Mouse (Mus musculus): ENCODE results near the gene Cyp39a1. TPM values are rescaled to one million over a fixed set of nuclear protein-coding genes. Genes with fewer than 3 reads are reported as not detected.

Gene Cyp39a1
- polyA plus RNA-seq, 1 experiment from 2014 or later, result 43.2 TPM

DNA sequence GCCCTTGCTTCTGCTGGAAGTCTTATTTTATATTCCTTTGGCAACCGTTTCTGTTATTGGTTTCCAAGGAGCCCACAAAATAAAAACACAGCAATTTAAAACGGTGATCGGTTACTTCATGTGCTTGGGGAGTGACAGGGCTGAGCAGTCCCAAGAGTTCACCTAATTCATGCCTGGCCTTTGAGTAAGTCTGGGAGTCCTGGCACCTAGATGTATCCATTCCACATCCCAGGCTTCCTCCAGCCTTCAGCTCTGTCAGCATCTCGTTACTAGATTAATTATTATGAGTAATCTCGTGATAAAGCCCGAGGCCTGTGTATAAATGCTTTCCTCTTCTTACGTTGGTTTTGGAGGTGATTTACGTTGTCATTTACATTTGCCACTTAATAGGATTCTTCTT lies 64.1 kb downstream of the Cyp39a1 start:
- no peaks in the 10 kb centered on the region for H3K36me3 ChIP-seq

DNA sequence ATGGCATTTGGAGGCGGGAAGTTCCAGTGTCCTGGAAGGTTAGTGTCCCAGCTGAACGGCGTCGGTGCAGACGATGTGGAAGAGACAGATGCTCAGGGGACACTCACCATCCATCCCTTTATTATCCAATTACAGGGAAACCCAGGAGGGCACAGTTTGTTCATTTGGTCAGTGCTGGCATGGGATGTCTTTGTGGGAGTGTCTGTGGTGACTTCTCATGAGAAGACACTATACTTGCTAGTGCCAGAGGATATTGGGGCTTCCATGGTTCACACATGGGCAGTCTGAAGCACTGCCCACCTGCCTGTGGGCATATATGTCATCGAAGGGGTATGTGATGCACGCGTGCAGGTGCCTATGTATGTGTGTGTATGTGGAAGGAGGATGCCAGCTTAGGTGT lies 64.8 kb downstream of the Cyp39a1 start:
- WGBS, result 66% methylated on average over 8 of the region's 8 CpGs
- Histone ChIP-seq H3K27ac (no peak overlapping the region), H3K4me2 (no peak overlapping the region), H3K36me3 (no peaks in the 10 kb centered on the region), H3K4me1 (no peaks in the 10 kb centered on the region), H3K9me3 (no peaks in the 10 kb centered on the region), H3K4me3 (no peak overlapping the region), H3K27me3 (no peaks in the 10 kb centered on the region), H3K9ac (no peak overlapping the region)
- ATAC-seq (ENCODE audit: borderline replicate concordance, extremely low read depth, low FRiP score, low TSS enrichment), result no peak

More for the DNA sequence above, 64.1 kb downstream of the Cyp39a1 start:
- Histone ChIP-seq H3K9ac (no peak overlapping the region), H3K27me3 (no peaks in the 10 kb centered on the region), H3K4me2 (no peak overlapping the region), H3K27ac (no peak overlapping the region), H3K4me1 (no peaks in the 10 kb centered on the region), H3K4me3 (no peak overlapping the region), H3K9me3 (no peaks in the 10 kb centered on the region)
- 49% methylated on average over 8 of the region's 8 CpGs for WGBS
- ATAC-seq (ENCODE audit: borderline replicate concordance, extremely low read depth, low FRiP score, low TSS enrichment), result no peak

DNA sequence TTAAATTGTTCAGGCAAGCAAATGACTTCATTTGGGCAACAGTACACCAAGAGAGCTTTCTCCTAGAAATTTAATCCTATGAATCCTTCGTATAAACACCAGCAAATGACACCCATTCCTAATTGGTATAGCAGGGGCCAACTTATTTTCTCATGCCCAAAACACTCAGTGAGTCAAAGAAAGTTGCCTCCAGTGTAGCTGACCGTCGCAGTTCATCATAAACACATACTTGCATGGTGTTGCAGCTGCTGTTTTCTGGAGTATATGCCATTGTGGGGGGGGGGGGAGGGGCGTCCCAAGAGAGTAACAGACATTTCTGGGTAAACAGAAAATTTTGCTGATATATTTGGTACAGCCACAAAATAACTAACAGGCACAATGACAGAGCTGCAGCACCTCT lies 67.0 kb downstream of the Cyp39a1 start:
- Histone ChIP-seq H3K4me2 (no peak overlapping the region), H3K36me3 (no peaks in the 10 kb centered on the region), H3K27ac (no peak overlapping the region), H3K4me3 (no peak overlapping the region), H3K27me3 (no peaks in the 10 kb centered on the region), H3K9me3 (no peaks in the 10 kb centered on the region), H3K4me1 (no peaks in the 10 kb centered on the region), H3K9ac (no peak overlapping the region)
- 57% methylated on average over 4 of the region's 4 CpGs for WGBS
- no peak for ATAC-seq (ENCODE audit: borderline replicate concordance, extremely low read depth, low FRiP score, low TSS enrichment)

DNA sequence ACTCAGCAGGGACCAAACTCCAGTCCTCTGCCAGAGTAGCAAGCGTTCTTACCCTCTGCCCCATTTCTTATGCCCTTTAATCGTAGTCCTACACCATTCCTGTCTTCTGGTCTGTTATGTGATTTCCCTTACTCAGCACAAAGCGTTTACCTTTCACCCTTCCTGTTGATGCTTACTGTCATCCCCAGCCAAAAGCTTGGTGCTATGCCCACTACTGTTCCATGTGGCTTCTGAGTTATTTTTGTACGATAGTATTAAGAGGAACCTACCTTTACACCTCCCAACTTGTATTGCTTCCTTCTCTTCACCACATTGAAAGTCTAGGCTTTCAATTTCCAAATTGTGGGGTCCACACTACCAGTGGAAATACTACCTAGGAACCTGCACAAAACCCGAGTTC lies 76.7 kb downstream of the Cyp39a1 start:
- H3K27ac ChIP-seq, result no peak overlapping the region
- no peaks in the 10 kb centered on the region for H3K27me3 ChIP-seq
- H3K4me1 ChIP-seq, result peaks cover 14% of the 10 kb centered on the region
- H3K9ac ChIP-seq, result no peak overlapping the region
- WGBS, result 84% methylated on average over 5 of the region's 5 CpGs
- H3K36me3 ChIP-seq, result peaks cover 8% of the 10 kb centered on the region; the same call in 1 of the 2 replicates
- no peak for ATAC-seq (ENCODE audit: borderline replicate concordance, extremely low read depth, low FRiP score, low TSS enrichment)
- H3K4me2 ChIP-seq, result no peak overlapping the region
- no peak overlapping the region for H3K4me3 ChIP-seq
- H3K9me3 ChIP-seq, result no peaks in the 10 kb centered on the region

- 30% methylated on average over 4 of the region's 4 CpGs for WGBS
- no peak overlapping the region for H3K4me2 ChIP-seq
- no peak overlapping the region for H3K27ac ChIP-seq
- H3K4me3 ChIP-seq, result no peak overlapping the region
- H3K27me3 ChIP-seq, result no peaks in the 10 kb centered on the region
- H3K36me3 ChIP-seq, result peaks cover 13% of the 10 kb centered on the region; the same call in 1 of the 2 replicates
- H3K9ac ChIP-seq, result no peak overlapping the region
- no peaks in the 10 kb centered on the region for H3K9me3 ChIP-seq
- ATAC-seq (ENCODE audit: borderline replicate concordance, extremely low read depth, low FRiP score, low TSS enrichment), result no peak
- peaks cover 14% of the 10 kb centered on the region for H3K4me1 ChIP-seq
These were observed 77.2 kb downstream of the Cyp39a1 start for GRCm38 (mm10) chr17:43744425-43744824.

DNA sequence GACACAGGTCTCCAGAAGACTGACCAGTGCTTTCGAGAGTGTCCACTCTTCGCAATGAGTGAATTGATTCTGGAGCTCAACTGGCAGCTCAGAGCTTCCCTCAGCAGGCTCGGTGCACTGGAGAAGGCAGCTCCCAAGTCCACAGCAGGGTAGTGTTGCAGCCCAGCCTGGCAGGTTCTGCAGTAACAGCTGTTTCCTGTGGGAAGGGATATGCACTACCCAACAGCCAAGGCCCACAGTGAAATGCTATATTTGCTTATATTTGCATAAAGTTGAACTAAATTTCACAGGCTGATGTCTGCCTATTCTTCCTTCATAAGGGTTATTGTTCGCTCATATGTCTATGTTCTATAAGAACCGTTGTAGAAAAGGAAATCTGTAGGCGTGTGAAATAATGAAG lies 83.9 kb downstream of the Cyp39a1 start:
- Histone ChIP-seq H3K27me3 (no peaks in the 10 kb centered on the region), H3K4me2 (no peak overlapping the region), H3K4me1 (peaks cover 11% of the 10 kb centered on the region; the same call in 1 of the 2 replicates), H3K4me3 (no peak overlapping the region), H3K9ac (no peak overlapping the region), H3K27ac (no peak overlapping the region), H3K9me3 (no peaks in the 10 kb centered on the region), H3K36me3 (peaks cover 22% of the 10 kb centered on the region)
- ATAC-seq (ENCODE audit: borderline replicate concordance, extremely low read depth, low FRiP score, low TSS enrichment), result no peak
- 87% methylated on average over 6 of the region's 6 CpGs for WGBS

GRCm38 (mm10) chr17:43752811-43753210 lies 85.6 kb downstream of the Cyp39a1 start:
- Histone ChIP-seq H3K4me2 (no peak overlapping the region), H3K27me3 (no peaks in the 10 kb centered on the region), H3K9ac (no peak overlapping the region), H3K4me3 (no peak overlapping the region), H3K4me1 (peaks cover 11% of the 10 kb centered on the region; the same call in 1 of the 2 replicates), H3K27ac (no peak overlapping the region), H3K36me3 (peaks cover 14% of the 10 kb centered on the region), H3K9me3 (no peaks in the 10 kb centered on the region)
- WGBS, result 15% methylated on average over 1 of the region's 1 CpGs
- ATAC-seq (ENCODE audit: borderline replicate concordance, extremely low read depth, low FRiP score, low TSS enrichment), result no peak; the same call in 1 of the 2 replicates

- no peak overlapping the region for H3K4me3 ChIP-seq
- no peak overlapping the region for H3K4me2 ChIP-seq
- 63% methylated on average over 5 of the region's 5 CpGs for WGBS
- H3K27me3 ChIP-seq, result no peaks in the 10 kb centered on the region
- H3K36me3 ChIP-seq, result peaks cover 8% of the 10 kb centered on the region
- no peak for ATAC-seq (ENCODE audit: borderline replicate concordance, extremely low read depth, low FRiP score, low TSS enrichment)
- no peak overlapping the region for H3K9ac ChIP-seq
- H3K9me3 ChIP-seq, result no peaks in the 10 kb centered on the region
- no peak overlapping the region for H3K27ac ChIP-seq
- peaks cover 21% of the 10 kb centered on the region for H3K4me1 ChIP-seq
These were observed 87.5 kb downstream of the Cyp39a1 start for GRCm38 (mm10) chr17:43754687-43755086.

DNA sequence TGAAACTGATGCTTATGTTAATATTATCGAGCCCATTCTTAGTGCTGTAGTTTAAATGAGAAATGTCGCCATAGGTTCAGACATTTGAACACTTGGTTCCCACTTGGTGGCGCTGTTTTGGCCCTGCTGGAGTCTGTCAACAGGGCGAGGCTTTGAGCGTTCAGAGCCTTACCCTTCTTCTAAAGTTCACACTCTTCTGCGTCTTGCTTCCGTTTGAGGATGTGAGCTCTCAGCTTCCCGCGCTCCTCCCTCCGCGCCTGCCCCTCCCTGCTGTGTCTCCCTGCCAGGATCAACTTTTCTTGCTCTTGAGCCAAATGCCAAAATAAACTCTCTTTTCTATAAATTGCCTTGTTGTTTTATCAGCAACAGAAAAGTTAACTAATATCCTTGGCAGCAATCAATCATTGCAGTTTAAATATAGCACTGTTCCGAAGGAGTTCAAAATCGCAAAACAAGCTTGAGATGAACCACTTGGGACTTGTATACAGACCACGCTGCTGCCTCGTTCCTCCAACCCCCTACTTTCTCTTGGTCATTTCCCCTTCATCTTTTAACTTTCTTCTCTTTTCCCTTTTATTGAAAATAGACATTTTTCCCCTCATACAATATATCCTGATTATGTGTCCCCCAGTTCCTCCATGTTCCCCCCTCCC lies 91.5 kb downstream of the Cyp39a1 start:
- Histone ChIP-seq H3K36me3 (no peaks in the 10 kb centered on the region), H3K4me2 (no peak overlapping the region), H3K4me1 (peaks cover 10% of the 10 kb centered on the region), H3K27me3 (no peaks in the 10 kb centered on the region), H3K9ac (no peak overlapping the region), H3K9me3 (no peaks in the 10 kb centered on the region), H3K27ac (0 out of 2 replicates have a peak overlapping the region, but pooled peaks have one; percentile 17), H3K4me3 (no peak overlapping the region)
- ATAC-seq (ENCODE audit: borderline replicate concordance, extremely low read depth, low FRiP score, low TSS enrichment), result peak; percentile 93
- WGBS, result 22% methylated on average over 15 of the region's 15 CpGs

GRCm38 (mm10) chr17:43784531-43784930 lies 117.3 kb downstream of the Cyp39a1 start:
- peak; percentile 62; the same call in 1 of the 2 replicates for ATAC-seq (ENCODE audit: borderline replicate concordance, extremely low read depth, low FRiP score, low TSS enrichment)
- Histone ChIP-seq H3K4me1 (no peaks in the 10 kb centered on the region), H3K27me3 (no peaks in the 10 kb centered on the region), H3K9ac (no peak overlapping the region), H3K4me3 (no peak overlapping the region), H3K9me3 (no peaks in the 10 kb centered on the region), H3K27ac (no peak overlapping the region), H3K4me2 (no peak overlapping the region), H3K36me3 (no peaks in the 10 kb centered on the region)
- WGBS, result 52% methylated on average over 4 of the region's 4 CpGs

DNA sequence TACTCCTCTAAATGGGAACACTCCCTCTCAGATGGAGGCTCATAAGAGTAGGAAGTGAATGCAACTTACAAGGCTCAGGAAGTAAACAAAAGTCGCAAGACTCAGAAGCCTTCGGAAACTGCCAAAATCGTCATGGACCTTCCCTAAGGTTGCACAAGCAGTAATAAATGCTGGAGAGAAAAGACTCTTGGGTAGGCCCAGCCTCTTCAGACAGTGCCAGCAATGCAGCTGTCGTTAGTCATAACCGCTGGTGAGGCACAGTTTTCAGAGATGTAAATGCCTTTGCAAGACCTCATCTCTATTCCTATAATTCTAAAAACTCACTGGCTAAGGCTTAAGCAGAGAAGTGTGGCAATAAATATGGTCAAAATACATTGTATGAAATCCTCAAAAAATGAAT lies 121.0 kb downstream of the Cyp39a1 start:
- H3K27me3 ChIP-seq, result no peaks in the 10 kb centered on the region
- no peak overlapping the region for H3K4me3 ChIP-seq
- H3K27ac ChIP-seq, result no peak overlapping the region
- no peaks in the 10 kb centered on the region for H3K4me1 ChIP-seq
- ATAC-seq (ENCODE audit: borderline replicate concordance, extremely low read depth, low FRiP score, low TSS enrichment), result no peak
- no peak overlapping the region for H3K4me2 ChIP-seq
- WGBS, result 82% methylated on average over 5 of the region's 5 CpGs
- no peaks in the 10 kb centered on the region for H3K36me3 ChIP-seq
- H3K9me3 ChIP-seq, result no peaks in the 10 kb centered on the region
- H3K9ac ChIP-seq, result no peak overlapping the region

DNA sequence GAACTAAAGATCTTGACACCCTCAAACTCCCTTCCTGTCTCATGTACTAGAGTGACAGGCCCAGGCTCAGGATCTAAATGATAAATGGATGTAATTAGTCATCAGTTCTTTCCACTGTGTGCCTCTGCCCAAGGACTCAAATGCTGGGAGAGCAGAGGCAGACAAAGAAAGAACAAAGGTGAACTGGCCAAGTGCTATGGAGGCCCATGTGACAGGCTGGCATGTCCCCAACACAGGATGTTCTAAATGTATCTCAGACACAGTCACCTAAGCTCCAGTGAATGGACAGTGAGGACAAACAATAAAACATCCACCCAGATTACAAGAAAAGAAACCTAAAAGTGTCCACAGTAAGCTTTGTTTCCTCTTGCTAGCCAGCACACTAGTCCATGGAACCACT lies 122.2 kb downstream of the Cyp39a1 start:
- no peak overlapping the region for H3K9ac ChIP-seq
- H3K9me3 ChIP-seq, result no peaks in the 10 kb centered on the region
- no peaks in the 10 kb centered on the region for H3K36me3 ChIP-seq
- no peak overlapping the region for H3K4me2 ChIP-seq
- ATAC-seq (ENCODE audit: borderline replicate concordance, extremely low read depth, low FRiP score, low TSS enrichment), result no peak
- no peak overlapping the region for H3K4me3 ChIP-seq
- no peak overlapping the region for H3K27ac ChIP-seq
- H3K4me1 ChIP-seq, result no peaks in the 10 kb centered on the region
- H3K27me3 ChIP-seq, result no peaks in the 10 kb centered on the region

DNA sequence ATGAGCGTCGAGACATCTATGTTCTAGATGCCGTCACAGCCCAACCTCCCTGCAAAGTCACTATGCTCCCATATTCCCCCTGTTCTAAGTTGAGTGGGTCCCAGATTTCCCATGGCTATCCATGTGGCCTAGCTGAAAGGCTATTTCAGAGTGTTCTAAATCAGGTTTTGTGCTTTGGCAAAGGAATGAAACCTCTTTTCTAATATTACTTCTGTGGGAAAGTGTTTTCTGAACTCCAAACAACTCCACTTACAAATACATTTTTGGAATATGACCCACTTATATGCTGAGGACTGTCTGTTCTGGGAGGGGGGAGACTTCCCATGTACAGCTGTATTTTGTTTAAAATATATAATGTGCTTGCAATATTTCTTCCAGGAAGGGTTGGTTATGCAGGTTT lies 124.5 kb downstream of the Cyp39a1 start:
- no peaks in the 10 kb centered on the region for H3K27me3 ChIP-seq
- ATAC-seq (ENCODE audit: borderline replicate concordance, extremely low read depth, low FRiP score, low TSS enrichment), result no peak
- no peak overlapping the region for H3K4me3 ChIP-seq
- H3K4me1 ChIP-seq, result no peaks in the 10 kb centered on the region
- H3K36me3 ChIP-seq, result no peaks in the 10 kb centered on the region
- no peaks in the 10 kb centered on the region for H3K9me3 ChIP-seq
- WGBS, result 90% methylated on average over 3 of the region's 3 CpGs
- no peak overlapping the region for H3K4me2 ChIP-seq
- H3K9ac ChIP-seq, result no peak overlapping the region
- H3K27ac ChIP-seq, result no peak overlapping the region
